Mouse (Mus musculus) CD8-positive naive resting alpha-beta T cell, adult 2 months (primary cell): Measurements from ENCODE around the gene Pdzd2.

ENCODE experiments used
- DNase-seq, 2 experiments: peaks; one replicate each; pipeline ENCODE4 v3.0.0; 2022; ENCODE audit warnings: low read depth in 2 of 2, low spot score in 2 of 2

The Pdzd2 gene

DNA sequence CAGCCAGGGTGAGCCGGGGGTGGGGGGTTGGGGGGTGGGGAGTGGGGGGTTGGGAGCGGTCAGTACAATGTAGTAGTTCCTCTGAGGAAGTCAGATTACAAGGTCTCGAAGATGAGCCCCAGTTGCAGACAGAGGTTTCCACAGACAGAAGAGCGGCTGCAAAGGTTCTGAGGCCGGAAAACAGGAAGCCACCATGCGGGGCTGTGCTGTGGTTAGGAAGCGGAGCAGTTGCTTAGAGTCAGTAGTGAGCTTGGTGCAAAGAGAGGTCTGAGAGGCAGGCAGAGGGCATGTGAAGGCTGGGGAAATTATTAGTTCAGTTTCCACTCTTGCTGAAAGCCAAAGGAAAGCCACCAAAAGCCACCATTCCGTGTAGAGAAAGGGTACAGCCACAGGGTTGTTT is 303.8 kb downstream of the Pdzd2 start:
- peak; percentile 24 to 32 for DNase-seq

DNA sequence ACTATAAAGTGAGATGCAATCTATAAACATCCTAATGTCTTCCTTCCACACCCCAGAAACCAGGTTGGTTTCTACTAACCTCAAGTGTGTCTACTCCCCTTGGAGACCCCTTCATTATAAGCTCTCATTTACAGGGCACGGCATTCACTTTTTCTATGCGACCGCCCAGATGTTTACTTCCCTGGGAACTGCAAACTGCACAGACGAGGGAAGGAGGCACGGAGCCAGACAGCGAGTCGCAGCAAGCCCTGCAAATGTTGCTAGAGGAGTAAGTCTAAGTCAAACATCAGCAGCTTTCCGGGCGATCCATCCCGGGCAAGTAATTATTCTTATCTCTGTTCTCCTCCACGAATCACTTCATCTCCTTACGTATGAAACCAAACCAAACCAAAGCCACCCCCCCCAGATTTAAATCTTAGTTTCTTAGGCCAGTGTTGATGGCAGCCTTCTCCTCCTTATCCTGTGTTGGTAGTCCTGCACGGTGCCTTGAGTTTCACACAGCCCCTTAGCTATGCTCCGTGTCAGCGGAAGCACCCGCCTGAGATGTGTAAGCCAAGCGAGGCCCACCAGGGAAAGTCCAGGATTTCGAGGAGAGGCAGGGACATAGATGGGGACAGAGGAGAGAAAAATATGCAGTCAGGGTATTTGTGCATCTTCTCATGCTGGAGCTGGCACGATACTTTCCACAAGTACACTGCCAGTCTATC is 305.7 kb downstream of the Pdzd2 start:
- DNase-seq, result no peak

DNA sequence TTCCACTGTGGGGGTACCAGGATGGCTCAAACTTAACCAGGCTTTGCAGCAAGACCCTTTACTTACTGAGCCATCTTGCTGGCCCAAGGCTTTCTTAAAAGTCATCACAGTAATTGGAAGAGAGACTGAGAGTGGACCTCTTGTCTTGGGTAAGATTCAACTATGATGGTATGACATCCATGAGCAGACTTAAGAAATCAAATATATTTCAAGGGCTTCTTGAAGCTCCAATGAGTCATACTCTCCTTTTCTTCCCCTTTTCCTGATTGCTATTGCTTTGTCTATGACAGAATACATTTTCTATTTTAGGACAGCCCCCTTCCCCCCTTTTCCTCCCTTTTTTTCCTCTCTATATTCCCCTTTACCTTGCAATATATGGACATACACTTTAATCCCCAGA is 306.8 kb downstream of the Pdzd2 start:
- no peak for DNase-seq

DNA sequence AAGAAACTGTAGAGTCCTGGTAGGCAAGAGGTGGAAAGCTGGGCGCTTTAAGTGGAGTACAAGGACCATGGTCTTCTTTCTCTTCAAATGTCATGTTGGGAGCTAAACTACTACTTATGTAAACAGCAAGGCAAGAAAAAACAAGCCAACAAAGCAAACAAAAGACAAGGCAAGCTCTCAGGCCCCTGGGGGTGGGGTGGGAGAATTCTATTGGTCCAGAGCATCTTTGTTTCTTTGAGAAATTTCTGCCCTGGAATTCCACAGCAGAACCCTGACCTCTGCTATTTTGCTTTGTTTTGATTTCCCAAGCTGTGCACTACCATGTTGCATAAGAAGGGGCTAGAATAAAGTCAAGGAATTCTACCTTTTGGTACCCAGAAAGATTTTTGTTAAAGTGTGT is 307.4 kb downstream of the Pdzd2 start:
- no peak for DNase-seq

DNA sequence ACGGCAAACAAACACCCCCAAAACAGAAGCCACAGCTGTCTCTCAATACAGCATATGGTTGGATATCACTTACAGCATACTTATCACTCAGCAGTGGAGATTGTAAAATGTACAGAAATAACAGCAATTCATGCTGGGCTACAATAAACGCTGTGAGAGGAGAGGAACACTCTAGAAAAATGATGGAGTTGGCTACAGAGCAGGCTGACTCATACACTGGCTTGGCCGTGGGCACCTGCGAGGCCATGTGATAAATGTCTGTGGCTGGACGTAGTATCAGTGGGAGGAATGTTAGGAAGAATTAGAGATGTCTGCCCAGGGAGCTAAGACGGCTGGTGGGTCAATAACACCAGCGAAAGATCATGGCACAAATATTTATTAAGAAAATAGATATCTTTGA is 308.0 kb downstream of the Pdzd2 start:
- no peak for DNase-seq

DNA sequence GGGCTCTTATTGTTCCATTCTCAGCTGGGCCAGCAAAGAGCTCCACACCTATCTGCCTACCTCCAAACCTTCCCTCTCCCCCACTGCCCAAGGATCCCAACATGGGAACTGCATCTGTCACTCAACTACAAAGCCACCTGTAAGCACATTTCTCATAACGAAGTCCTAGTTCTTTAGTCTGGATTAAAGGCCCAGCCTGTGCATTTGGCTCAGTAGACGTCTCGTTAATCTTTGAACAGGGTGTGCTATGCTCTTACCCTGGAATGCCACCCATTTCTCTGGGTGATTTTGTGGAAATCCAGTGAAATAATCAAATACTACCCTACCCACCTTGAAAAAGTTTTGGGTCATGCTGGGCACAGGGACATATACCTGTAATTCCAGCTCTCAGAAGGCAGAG is 308.5 kb downstream of the Pdzd2 start:
- no peak for DNase-seq

DNA sequence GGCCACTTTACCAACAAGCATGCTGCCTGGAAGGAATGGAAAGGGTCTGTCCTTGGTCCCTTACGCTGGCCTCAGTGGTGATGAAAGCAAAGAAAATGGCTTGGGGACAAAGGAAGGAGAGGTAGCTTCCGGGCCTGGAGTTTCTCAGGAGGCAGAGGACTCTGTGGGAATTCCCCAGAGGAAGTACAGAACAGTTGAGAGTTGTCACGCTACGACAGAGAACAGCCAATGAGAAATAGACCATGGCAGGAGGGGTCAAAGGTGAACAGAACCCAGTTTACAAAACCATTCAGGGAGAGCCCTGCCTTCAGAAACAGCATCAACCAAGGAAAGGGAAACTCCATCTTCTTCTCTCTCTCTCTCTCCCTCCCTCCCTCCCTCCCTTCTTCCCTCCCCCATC is 309.1 kb downstream of the Pdzd2 start:
- no peak for DNase-seq

DNA sequence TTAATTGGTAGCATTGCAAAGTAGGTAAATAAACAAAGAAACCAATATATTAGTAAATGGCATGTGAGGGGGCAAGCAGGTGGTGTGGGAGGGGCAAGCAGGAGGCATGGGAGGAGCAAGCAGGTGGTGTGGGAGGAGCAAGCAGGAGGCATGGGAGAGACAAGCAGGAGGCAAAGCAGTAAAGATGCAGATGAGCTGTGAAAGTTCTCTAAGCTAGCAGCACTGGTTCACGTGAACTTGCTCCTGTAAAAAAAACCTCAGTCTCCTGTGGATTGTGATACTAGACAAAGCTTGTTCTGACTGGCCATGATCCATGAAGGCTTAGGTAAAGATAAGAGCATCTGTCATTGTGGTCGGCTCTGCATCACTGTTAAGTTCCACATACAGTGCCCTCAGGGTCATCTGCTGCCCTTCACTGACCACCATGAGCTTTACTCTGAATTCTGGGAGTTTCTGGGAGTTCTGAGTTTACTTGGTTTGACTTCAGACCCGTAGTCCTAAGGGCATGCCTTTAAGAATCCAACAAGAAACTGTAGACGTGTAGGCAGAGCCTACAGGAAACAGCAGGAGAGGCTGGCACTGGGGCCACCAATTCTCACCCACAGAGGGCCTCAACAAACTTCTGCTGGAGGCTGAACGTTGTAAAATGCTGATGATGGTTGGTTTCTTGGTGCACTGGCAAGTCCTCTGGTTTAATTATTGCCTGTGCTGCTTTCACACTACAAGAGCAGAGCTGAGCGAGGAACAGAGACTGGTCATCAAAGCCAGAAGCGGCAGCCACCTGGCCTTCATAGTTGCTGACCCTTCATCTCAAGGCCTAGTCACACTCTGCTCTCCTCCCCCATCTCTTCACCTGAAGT is 309.9 kb downstream of the Pdzd2 start:
- no peak for DNase-seq

DNA sequence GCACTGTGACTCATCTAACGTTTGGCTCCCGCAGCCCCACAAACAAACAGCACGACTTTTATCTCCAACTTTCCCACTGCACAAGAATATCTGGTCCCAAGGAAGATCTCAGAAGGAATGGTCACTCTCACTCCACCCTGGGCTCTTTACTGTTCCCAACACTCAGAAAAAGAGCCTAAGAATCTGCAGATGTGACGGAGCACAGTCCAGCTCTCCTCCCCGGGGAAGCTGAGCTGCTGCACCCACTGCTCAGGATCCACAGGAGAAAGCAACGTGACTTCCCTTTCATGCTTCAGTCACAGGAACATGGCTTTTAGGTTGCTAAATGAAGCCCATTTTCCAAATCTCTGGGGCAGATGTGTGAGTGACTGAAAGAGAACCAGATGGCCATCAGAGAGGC is 311.9 kb downstream of the Pdzd2 start:
- DNase-seq, result no peak

DNA sequence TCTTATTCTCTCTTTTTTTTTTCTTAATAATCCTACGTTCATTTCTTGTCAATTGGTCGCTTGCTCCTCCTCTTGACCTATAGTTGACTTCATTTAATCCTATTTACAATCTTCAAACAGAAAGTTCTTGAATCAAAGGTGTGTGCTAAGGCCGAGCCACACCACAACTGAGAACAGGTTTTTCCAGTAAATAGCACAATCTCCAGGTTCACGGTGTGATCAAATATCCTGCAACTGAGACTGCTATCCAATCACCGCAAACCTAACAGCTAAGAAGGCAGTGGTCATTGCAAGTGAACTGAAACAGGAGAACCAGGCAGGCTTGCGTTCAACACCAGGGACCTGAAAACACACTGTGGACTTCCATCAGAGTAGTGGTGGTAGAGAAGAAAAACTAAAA is 313.4 kb downstream of the Pdzd2 start:
- no peak for DNase-seq

DNA sequence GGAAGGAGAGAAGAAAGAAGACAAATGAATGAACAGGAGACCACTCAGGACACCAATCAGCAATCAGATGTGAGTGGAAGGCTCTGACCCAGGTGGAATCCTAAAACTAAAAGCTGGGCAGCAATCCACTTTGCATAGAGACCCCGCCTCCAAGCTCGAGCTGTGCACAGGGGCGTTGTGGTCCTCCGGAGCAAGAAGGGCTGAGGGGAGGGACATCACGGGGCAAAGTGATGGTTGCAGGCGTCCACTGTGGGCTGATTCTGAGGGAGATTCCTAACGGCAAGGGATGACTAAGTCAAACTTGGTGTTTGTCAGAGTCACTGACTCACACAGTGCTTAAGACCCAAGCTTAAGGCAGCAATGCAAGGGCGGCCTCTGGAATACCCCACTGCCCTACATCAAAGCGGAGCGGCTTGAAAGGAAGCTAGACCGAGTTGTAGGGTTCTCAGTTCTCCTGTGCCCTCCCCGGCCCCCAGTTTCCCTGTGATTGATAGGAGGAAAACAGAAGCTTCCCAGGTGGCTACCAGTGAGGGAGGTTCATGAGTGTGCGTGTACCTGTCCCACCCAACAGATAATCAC is 314.6 kb downstream of the Pdzd2 start:
- DNase-seq, result no peak

DNA sequence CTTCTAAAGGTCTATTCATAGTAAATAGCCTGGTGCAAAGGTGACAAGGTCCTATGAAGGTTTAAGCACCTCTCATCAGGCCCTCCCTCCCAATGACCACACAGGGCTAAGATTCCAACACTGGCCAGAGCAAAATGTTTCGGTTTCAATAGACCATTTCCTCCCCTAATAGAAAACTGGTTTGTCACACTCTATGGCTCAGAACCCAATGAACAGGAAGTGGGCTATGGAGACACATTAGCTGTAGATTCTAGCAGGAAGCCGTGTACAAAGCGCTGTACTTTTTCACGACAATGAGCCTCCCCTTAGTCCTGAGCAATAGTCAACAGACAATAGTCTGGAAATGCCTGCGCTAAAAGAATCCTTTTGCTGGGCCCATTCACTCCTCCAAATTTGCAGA is 315.5 kb downstream of the Pdzd2 start:
- DNase-seq, result no peak

DNA sequence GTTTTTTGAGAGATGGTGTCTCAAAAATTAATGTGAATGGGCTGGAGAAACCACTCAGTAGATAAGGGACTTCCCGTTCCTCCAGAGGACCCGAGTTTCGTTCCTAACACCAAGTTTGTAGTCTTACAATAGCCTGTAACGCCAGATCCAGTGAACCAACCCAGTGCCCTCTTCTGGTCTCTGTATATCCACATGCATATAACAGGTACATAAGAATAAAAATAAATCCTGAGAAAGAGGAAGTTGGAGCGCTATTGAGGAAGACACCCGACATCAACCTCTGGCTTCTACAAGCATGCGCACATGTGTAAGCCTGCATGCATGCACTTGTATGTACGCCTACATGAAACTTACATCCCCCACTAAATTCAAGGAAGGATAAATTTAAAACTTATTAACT is 318.8 kb downstream of the Pdzd2 start:
- no peak for DNase-seq

DNA sequence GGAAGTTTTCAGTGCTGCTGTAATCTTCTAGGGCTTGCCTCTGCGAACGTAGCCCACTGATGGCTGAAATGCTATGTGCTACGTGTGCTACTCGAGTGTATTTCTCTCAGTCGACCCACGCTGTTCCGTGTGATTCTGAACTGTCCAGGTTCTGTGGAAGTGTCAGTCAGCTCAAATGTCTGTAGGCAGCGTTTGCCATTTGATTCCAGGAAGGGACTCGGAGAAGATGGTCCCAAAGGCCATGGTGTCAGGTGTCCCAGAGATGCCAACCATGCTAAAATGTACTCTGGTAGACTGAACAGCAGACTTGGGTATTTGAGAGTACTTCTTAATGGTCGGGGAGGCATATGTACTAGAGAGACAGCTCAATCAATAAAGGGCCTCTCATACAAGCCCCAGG is 319.3 kb downstream of the Pdzd2 start:
- DNase-seq, result no peak

DNA sequence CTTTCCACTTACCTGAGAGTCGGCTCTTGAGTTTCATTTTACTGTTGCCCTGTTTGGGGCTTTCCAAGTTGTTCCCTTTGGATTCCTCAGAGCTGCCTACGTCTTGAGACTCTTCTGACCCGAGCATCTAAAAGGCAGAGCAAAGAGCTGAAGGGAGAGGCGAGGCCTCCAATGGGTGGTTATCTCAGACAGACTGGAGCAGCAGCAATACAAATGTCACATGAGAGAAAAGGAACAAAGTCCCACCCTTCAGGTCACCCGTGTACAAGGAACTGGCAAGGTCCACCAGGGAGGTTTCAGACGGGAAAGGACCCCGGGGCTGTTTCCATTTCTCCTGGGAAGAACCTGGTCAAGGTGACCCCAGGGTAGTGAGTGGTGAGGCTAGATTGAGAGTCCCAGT is 320.3 kb downstream of the Pdzd2 start:
- no peak for DNase-seq

DNA sequence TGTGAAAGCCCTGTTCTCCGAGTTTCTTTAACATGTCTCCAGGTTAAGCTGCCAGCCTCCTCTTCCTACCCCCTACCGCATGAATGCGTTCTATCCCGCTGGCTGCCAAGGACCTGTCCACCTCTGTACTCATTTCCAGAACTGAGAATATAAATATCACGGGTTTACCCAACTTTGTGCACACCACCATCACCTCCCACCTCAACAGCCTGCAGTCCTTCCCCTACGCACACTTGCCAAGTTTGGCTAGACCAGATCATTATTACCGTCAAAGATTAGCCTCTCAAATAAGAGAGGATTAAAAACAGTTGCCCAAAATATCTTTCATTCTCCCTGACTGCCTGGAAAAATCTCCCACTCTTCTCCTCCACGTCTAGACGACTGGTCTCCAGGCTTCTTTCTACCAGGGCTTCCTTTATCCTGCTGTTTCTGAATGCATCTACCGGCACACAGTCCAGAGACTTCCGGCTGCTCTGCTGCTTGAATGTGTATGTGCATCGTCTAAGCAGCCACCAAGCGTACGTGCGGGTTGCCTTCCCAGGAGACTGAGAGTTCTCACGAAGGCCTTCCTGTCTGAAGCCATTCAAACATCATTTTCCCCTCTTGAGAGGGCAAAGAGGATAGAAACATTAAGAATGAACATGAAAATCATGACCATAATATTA is 324.1 kb downstream of the Pdzd2 start:
- DNase-seq, result no peak

DNA sequence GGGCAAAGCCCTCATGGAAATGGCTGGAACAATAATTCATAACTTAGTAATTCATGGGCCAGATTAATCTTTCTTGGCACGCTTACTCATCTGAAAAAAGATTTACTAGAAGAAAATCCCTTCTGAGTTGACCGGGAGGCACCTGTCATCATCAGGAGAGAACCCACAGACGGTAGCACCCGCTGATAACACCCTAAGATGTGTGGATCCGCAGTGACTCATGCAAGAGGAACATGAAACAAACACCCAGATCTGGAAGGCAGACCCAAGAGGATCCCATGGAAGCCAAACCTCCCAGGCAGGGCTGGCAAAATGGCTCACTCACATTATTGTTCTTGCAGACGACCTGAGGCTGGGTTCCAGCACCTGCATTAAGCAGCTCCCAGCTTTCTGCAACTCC is 325.0 kb downstream of the Pdzd2 start:
- DNase-seq, result no peak

DNA sequence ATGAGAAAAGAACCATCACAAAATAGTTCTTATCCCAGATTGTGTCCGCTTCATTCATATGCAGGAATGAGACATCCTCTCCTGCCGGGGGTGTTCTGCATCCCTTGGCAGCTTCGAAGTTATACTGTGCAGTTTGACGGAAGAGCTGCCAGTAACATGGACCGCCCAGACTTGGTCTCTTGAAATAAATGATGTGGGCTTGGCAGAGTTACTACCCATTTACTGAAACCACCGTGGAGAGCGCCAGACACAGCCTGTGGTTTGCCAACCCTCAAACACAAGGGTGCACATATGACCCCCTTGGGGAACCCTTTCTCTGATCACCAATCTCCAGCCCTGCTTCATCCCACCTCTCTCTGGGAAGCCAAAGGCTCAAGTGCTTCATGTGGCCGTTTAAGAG is 331.5 kb downstream of the Pdzd2 start:
- DNase-seq, result no peak

DNA sequence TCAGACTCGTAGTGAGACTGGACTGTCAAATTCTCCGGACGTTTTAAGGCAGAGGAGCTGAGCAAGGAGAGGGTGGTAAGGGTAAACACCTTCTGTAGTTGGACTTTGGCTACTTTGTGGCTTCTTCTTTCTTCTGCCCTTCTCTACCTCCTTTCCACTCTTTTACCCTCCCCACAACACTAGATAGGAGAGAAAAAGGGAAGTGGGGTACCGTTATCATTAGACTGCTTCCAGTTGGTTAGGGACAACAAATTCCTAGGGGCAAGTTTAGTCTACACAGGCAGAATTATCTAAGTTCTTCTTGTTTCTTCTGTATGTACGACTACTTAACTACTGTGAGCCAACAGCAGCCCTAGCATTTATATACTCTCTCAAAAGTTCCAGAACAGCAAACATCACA is 334.1 kb downstream of the Pdzd2 start:
- no peak for DNase-seq

DNA sequence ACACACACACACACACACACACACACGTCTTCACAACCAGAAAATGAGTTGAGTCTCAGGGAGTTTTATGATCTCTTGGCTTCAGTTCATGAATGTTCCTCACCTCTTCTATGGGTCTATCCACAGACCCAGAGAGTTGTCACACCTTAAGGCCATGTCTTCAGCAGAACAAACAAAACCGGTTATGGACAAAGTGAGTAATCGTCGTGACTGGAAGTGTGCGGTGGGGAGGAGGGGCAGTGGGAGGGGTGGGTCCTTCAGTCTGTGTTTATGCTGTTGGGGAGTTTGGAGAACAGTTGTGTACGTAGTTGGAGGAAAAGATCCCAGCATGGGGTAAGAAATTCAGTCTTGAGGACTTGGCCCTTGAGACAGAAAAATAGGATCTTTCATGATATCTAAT is 342.7 kb downstream of the Pdzd2 start:
- DNase-seq, result no peak

DNA sequence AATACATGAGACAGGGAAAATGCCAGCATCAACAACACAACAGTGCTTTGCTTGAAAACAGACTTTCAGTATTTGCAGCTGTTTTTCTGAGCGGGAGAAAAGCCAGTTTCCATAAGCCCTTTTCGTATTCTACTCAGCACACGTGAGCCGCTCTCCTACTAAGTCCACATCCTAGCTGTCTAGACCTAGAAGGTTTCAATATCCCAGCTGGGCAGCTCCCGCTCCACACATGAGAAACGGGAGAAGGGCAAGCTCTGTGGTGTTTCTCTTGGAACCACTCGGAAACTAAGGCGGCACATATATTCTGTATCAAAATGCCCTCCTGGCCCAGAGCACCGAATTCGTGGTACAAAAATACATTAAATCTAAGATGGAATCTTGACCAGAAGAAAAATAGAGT is 345.0 kb downstream of the Pdzd2 start:
- DNase-seq, result no peak
